Mouse (Mus musculus): ENCODE data around the gene Cox19. TPM values are rescaled to one million over a fixed set of nuclear protein-coding genes. Genes with fewer than 3 reads are reported as not detected.

Cox19 gene
- polyA plus RNA-seq, 1 experiment from 2014 or later, result 90.6 TPM

- Histone ChIP-seq H3K4me1 (peaks cover 24% of the 10 kb centered on the region), H3K27ac (no peak overlapping the region), H3K4me2 (no peak overlapping the region), H3K36me3 (no peaks in the 10 kb centered on the region), H3K27me3 (peaks cover 50% of the 10 kb centered on the region), H3K4me3 (no peak overlapping the region), H3K9me3 (no peaks in the 10 kb centered on the region), H3K9ac (no peak overlapping the region)
- 68% methylated on average over 5 of the region's 5 CpGs for WGBS
- ATAC-seq (ENCODE audit: insufficient number of reproducible peaks, low FRiP score, low TSS enrichment, low read depth), result no peak
These were observed 27.1 kb downstream of the Cox19 start for GRCm38 (mm10) chr5:139324045-139324491.

DNA sequence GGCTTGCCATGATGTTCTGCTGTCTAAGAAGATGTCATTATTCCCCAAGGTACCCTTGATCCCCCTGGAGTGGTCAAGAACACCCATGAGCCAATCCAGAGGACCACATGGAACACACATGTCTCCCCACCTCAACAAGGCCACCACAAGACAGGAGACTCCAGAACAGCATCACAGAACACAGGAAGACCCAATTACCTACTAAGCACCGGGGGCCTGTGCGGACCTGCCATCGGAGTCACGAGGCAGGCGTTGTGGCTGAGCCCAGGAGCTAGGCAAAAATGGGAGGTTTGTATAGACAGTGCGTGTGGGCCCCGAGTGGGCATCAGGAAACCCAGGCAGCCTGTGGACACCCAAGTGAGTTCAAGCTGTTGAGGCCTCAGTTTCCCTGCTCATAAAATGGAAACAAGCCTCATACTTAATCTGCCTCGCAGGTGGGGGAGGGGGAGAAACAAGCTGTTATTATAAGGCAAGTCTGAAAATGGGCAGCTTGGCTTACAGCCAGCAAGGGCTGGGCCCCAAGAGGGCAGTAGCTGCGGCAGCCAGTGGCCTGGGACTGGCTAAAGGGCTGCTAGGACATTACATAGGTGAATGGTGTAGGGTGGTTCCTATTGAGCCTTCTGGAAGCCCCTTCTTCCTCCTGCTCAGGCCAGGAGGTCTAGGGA, 27.8 kb downstream of the Cox19 start:
- no peak overlapping the region for H3K9ac ChIP-seq
- no peak overlapping the region for H3K4me2 ChIP-seq
- no peak overlapping the region for H3K4me3 ChIP-seq
- ATAC-seq (ENCODE audit: insufficient number of reproducible peaks, low FRiP score, low TSS enrichment, low read depth), result no peak
- H3K4me1 ChIP-seq, result peaks cover 24% of the 10 kb centered on the region
- WGBS, result 62% methylated on average over 9 of the region's 9 CpGs
- H3K9me3 ChIP-seq, result no peaks in the 10 kb centered on the region
- peaks cover 50% of the 10 kb centered on the region for H3K27me3 ChIP-seq
- no peaks in the 10 kb centered on the region for H3K36me3 ChIP-seq
- no peak overlapping the region for H3K27ac ChIP-seq

DNA sequence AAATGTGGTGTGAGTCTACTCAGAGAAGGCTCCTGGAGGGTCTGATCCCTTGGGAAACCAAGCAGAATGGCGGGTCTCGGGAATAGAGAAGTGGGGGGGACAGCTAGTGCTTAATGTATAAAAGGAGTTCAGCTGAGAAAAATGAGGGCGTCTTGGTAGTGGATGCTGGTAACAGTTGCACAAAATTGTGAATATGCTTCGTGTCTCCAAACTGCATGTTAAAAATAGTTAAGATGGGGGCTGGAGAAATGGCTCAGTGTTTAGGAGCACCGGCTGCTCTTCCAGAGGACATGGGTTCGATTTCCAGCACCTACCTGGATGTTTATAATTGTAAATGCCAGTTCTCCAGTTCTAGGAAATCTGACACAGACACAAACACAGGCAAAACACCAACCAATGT, 29.9 kb downstream of the Cox19 start:
- peaks cover 40% of the 10 kb centered on the region for H3K27me3 ChIP-seq
- H3K36me3 ChIP-seq, result no peaks in the 10 kb centered on the region
- no peak overlapping the region for H3K4me2 ChIP-seq
- no peak for ATAC-seq (ENCODE audit: insufficient number of reproducible peaks, low FRiP score, low TSS enrichment, low read depth)
- WGBS, result 82% methylated on average over 6 of the region's 6 CpGs
- no peak overlapping the region for H3K4me3 ChIP-seq
- H3K27ac ChIP-seq, result no peak overlapping the region
- no peaks in the 10 kb centered on the region for H3K9me3 ChIP-seq
- peaks cover 24% of the 10 kb centered on the region for H3K4me1 ChIP-seq
- no peak overlapping the region for H3K9ac ChIP-seq

GRCm38 (mm10) chr5:139320424-139320823, 30.8 kb downstream of the Cox19 start:
- ATAC-seq (ENCODE audit: insufficient number of reproducible peaks, low FRiP score, low TSS enrichment, low read depth), result no peak
- Histone ChIP-seq H3K4me3 (no peak overlapping the region), H3K27me3 (peaks cover 31% of the 10 kb centered on the region), H3K9me3 (no peaks in the 10 kb centered on the region), H3K4me2 (no peak overlapping the region), H3K9ac (no peak overlapping the region), H3K36me3 (no peaks in the 10 kb centered on the region), H3K27ac (no peak overlapping the region), H3K4me1 (peaks cover 20% of the 10 kb centered on the region)
- 71% methylated on average over 7 of the region's 7 CpGs for WGBS

- Histone ChIP-seq H3K36me3 (no peaks in the 10 kb centered on the region), H3K4me2 (no peak overlapping the region), H3K27ac (no peak overlapping the region), H3K4me1 (no peaks in the 10 kb centered on the region), H3K9ac (no peak overlapping the region), H3K9me3 (no peaks in the 10 kb centered on the region), H3K27me3 (peaks cover 6% of the 10 kb centered on the region), H3K4me3 (no peak overlapping the region)
- WGBS, result 68% methylated on average over 21 of the region's 21 CpGs
- no peak for ATAC-seq (ENCODE audit: insufficient number of reproducible peaks, low FRiP score, low TSS enrichment, low read depth)
These were observed 33.3 kb downstream of the Cox19 start for GRCm38 (mm10) chr5:139317751-139318504.

GRCm38 (mm10) chr5:139316982-139317675, 34.1 kb downstream of the Cox19 start:
- no peaks in the 10 kb centered on the region for H3K36me3 ChIP-seq
- ATAC-seq (ENCODE audit: insufficient number of reproducible peaks, low FRiP score, low TSS enrichment, low read depth), result no peak
- H3K4me2 ChIP-seq, result no peak overlapping the region
- 73% methylated on average over 6 of the region's 6 CpGs for WGBS
- no peaks in the 10 kb centered on the region for H3K9me3 ChIP-seq
- no peak overlapping the region for H3K9ac ChIP-seq
- no peaks in the 10 kb centered on the region for H3K4me1 ChIP-seq
- no peaks in the 10 kb centered on the region for H3K27me3 ChIP-seq
- no peak overlapping the region for H3K27ac ChIP-seq
- H3K4me3 ChIP-seq, result no peak overlapping the region

DNA sequence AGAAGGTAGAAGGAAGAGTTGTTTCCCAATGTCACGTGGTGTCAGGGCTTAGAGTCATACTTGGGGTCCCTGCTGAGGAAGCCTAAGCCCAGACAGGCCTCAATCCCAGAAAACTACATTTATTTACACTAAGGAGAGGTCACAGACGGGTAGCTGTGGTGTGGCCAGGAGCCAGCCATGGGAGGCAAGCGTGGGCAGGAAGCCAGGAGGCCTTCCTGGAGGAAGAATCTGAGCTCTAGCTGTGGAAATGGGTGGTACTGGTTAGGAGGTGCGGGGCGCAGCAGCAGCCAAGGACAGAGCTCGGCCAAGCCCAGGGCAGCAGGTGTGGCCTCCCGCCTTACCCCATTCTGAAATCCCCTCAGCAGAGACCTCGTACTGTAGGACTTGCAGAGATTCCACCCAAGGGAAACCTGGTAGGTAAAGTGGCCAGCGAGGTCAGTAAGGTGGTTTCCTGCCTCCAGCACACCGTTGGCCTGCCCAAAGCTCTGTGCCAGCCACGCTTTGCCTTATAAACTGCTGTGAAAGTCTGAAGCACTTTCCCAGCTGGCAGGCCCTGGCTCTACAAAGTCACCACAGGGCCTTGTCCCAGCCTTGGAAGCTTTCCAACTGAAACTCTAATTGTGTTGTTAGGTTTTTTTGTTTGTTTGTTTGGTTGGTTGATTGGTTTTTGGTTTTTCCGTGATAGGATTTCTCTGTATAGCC, 36.1 kb downstream of the Cox19 start:
- ATAC-seq (ENCODE audit: insufficient number of reproducible peaks, low FRiP score, low TSS enrichment, low read depth), result no peak

DNA sequence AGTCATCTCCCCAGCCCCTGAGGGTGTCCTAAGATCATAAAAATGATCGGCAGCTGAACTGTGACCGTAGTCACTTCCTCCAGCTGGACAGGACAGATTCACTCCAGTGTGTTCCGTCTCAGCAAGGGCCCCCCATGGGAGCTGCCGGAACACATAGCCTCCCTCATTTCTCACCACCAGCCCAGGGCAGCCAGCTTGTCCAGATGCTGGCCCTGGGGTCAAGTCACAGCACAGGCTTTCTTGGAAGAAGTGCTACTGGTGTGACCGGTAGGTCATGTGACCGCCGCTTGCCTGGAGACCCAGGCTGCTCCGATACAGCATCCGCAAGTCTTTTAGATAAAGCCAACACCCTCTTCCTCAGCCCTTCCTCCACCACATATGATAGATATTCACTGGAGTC, 37.7 kb downstream of the Cox19 start:
- no peaks in the 10 kb centered on the region for H3K9me3 ChIP-seq
- H3K9ac ChIP-seq, result no peak overlapping the region
- no peak overlapping the region for H3K27ac ChIP-seq
- WGBS, result 60% methylated on average over 9 of the region's 9 CpGs
- H3K4me3 ChIP-seq, result no peak overlapping the region
- no peaks in the 10 kb centered on the region for H3K27me3 ChIP-seq
- ATAC-seq (ENCODE audit: insufficient number of reproducible peaks, low FRiP score, low TSS enrichment, low read depth), result no peak
- H3K4me2 ChIP-seq, result no peak overlapping the region
- H3K36me3 ChIP-seq, result no peaks in the 10 kb centered on the region
- no peaks in the 10 kb centered on the region for H3K4me1 ChIP-seq

More for the DNA sequence above, 36.1 kb downstream of the Cox19 start:
- H3K9ac ChIP-seq, result no peak overlapping the region
- 83% methylated on average over 12 of the region's 12 CpGs for WGBS
- H3K4me1 ChIP-seq, result no peaks in the 10 kb centered on the region
- no peaks in the 10 kb centered on the region for H3K9me3 ChIP-seq
- H3K27ac ChIP-seq, result no peak overlapping the region
- H3K27me3 ChIP-seq, result no peaks in the 10 kb centered on the region
- H3K4me2 ChIP-seq, result no peak overlapping the region
- no peak overlapping the region for H3K4me3 ChIP-seq
- no peaks in the 10 kb centered on the region for H3K36me3 ChIP-seq

- Histone ChIP-seq H3K4me2 (no peak overlapping the region), H3K36me3 (no peaks in the 10 kb centered on the region), H3K9me3 (no peaks in the 10 kb centered on the region), H3K9ac (no peak overlapping the region), H3K27me3 (no peaks in the 10 kb centered on the region), H3K27ac (no peak overlapping the region), H3K4me1 (no peaks in the 10 kb centered on the region), H3K4me3 (no peak overlapping the region)
- 86% methylated on average over 9 of the region's 9 CpGs for whole genome bisulfite sequencing
- no peak for ATAC-seq (ENCODE audit: insufficient number of reproducible peaks, low FRiP score, low TSS enrichment, low read depth)
These were observed 39.4 kb downstream of the Cox19 start for GRCm38 (mm10) chr5:139311822-139312221.

DNA sequence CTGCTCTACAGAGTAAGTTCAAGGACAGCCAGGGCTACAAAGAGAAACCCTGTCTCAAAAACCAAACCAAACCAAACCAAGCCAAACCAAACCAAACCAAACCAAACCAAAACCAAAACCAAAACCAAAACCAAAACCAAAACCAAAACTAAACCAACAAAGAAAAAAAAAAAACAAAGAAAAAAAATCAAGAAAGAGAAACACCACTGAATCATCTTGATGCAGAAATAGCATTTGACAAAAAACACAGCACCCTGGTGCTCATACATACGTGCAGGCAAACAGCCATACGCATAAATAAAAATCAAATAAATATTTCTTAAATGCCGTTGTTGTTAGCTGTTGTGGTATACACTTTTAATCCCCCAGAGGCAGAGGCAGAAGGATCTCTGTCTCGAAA, 40.7 kb downstream of the Cox19 start:
- no peak overlapping the region for H3K4me2 ChIP-seq
- H3K9ac ChIP-seq, result no peak overlapping the region
- H3K36me3 ChIP-seq, result no peaks in the 10 kb centered on the region
- H3K9me3 ChIP-seq, result no peaks in the 10 kb centered on the region
- ATAC-seq (ENCODE audit: insufficient number of reproducible peaks, low FRiP score, low TSS enrichment, low read depth), result no peak
- H3K4me3 ChIP-seq, result no peak overlapping the region
- 86% methylated on average over 4 of the region's 4 CpGs for WGBS
- H3K27ac ChIP-seq, result no peak overlapping the region
- no peaks in the 10 kb centered on the region for H3K27me3 ChIP-seq
- no peaks in the 10 kb centered on the region for H3K4me1 ChIP-seq

- Histone ChIP-seq H3K4me2 (no peak overlapping the region), H3K9me3 (no peaks in the 10 kb centered on the region), H3K4me3 (no peak overlapping the region), H3K27ac (no peak overlapping the region), H3K9ac (no peak overlapping the region), H3K27me3 (no peaks in the 10 kb centered on the region), H3K4me1 (no peaks in the 10 kb centered on the region), H3K36me3 (no peaks in the 10 kb centered on the region)
- WGBS, result 80% methylated on average over 3 of the region's 3 CpGs
- ATAC-seq (ENCODE audit: insufficient number of reproducible peaks, low FRiP score, low TSS enrichment, low read depth), result no peak
These were observed 41.3 kb downstream of the Cox19 start for GRCm38 (mm10) chr5:139309946-139310345.
